Mouse (Mus musculus) spleen, adult 2 months (tissue): ENCODE measurements around the gene Sh3gl2.

Experiments
- CTCF ChIP-seq: fragments of 200-500 bp; IDR thresholded peaks from 2 replicates; pipeline ENCODE4 v1.5.1; 2011; ENCODE audit warnings: mild to moderate bottlenecking, inconsistent platforms; ENCODE audit not compliant: insufficient read depth, insufficient read length, insufficient replicate concordance; ENCODE audit errors: extremely low read depth
- POLR2A ChIP-seq: fragments of 200-500 bp; IDR thresholded peaks from 2 replicates; pipeline ENCODE4 v1.6.1; 2011; ENCODE audit warnings: low read depth, low read length, inconsistent platforms

GRCm38 (mm10) chr4:85514205-85514681 is 309.3 kb downstream of the Sh3gl2 start:
- TF ChIP-seq POLR2A (no peak), CTCF (no peak)
